Mouse (Mus musculus) CH12.LX (cell line): ENCODE measurements around the gene Plpp1. TPM values are rescaled to one million over a fixed set of nuclear protein-coding genes. Genes with fewer than 3 reads are reported as not detected.

Source experiments
- DNase-seq: peaks from one replicate; pipeline ENCODE4 v3.0.0-alpha.2; 2013; ENCODE audit errors: extremely low read depth
- H3K27ac ChIP-seq: 2 replicates; pipeline ENCODE4 v1.5.1; 2012; ENCODE audit warnings: low read depth, mild to moderate bottlenecking, control low read depth, moderate library complexity; ENCODE audit not compliant: insufficient read depth
- H3K27me3 ChIP-seq: replicated peaks from 2 replicates; pipeline ENCODE3; 2012; ENCODE audit warnings: inconsistent platforms
- H3K36me3 ChIP-seq, 2 experiments: replicated peaks in 1 of 2; 2 replicates each; pipeline versions ENCODE3 to v1.6.1; 2012; ENCODE audit warnings: inconsistent platforms in 1 of 2, low read length in 1 of 2, mild to moderate bottlenecking in 1 of 2, mixed read lengths in 1 of 2, moderate library complexity in 1 of 2; ENCODE audit not compliant: control insufficient read depth in 1 of 2, insufficient read depth in 1 of 2
- H3K4me1 ChIP-seq, 2 experiments: 2 replicates each; pipeline ENCODE4 v1.6.1; 2012; ENCODE audit warnings: inconsistent platforms in 1 of 2, moderate library complexity in 1 of 2; ENCODE audit not compliant: insufficient read depth in 2 of 2, control insufficient read depth in 1 of 2
- H3K4me2 ChIP-seq: 2 replicates; pipeline ENCODE4 v1.6.1; 2012; ENCODE audit warnings: low read depth, mild to moderate bottlenecking, control low read depth; ENCODE audit not compliant: poor library complexity, insufficient read depth, severe bottlenecking
- H3K4me3 ChIP-seq, 3 experiments: fragments of 150-350 bp in 1 of 3; sonication (generic) in 1 of 3; replicated peaks in 1 of 3; 2 replicates each; pipeline versions ENCODE3 to v1.5.1; 2011 to 2012; ENCODE audit warnings: low read depth in 2 of 3, low read length in 2 of 3, mild to moderate bottlenecking in 2 of 3, moderate library complexity in 2 of 3, control low read depth in 1 of 3, improper control_type of control experiment in 1 of 3, inconsistent platforms in 1 of 3, mixed read lengths in 1 of 3; ENCODE audit not compliant: poor library complexity in 1 of 3
- H3K79me2 ChIP-seq: replicated peaks from 2 replicates; pipeline ENCODE4 v1.6.1; 2012; ENCODE audit warnings: mild to moderate bottlenecking, moderate library complexity; ENCODE audit not compliant: control insufficient read depth, poor library complexity, insufficient read depth, severe bottlenecking; ENCODE audit errors: extremely low read depth
- H3K9ac ChIP-seq: 2 replicates; pipeline ENCODE4 v1.6.1; 2012; ENCODE audit warnings: low read depth, mild to moderate bottlenecking, control low read depth, moderate library complexity; ENCODE audit not compliant: insufficient read depth
- H3K9me3 ChIP-seq: replicated peaks from 2 replicates; pipeline ENCODE3; 2012; ENCODE audit warnings: low read length, inconsistent platforms, mixed read lengths
- BHLHE40 ChIP-seq: IDR thresholded peaks from 2 replicates; pipeline ENCODE4 v1.6.1; 2011; ENCODE audit warnings: mild to moderate bottlenecking, low read depth, low read length, improper control_type of control experiment
- CHD1 ChIP-seq: IDR thresholded peaks from 2 replicates; pipeline ENCODE4 v1.6.1; 2012; ENCODE audit warnings: low read depth, low read length, improper control_type of control experiment, inconsistent platforms
- CHD2 ChIP-seq: IDR thresholded peaks from 2 replicates; pipeline ENCODE4 v1.6.1; 2011; ENCODE audit warnings: low read length, improper control_type of control experiment
- CTCF ChIP-seq, 2 experiments: IDR thresholded peaks in 1 of 2; conservative IDR thresholded peaks in 1 of 2; 2 replicates each; pipeline ENCODE4 v1.5.1; 2011 to 2012; ENCODE audit warnings: low read depth in 2 of 2, low read length in 2 of 2, improper control_type of control experiment in 1 of 2, inconsistent platforms in 1 of 2, mild to moderate bottlenecking in 1 of 2, moderate library complexity in 1 of 2
- E2F4 ChIP-seq: IDR thresholded peaks from 2 replicates; pipeline ENCODE4 v1.6.1; 2011; ENCODE audit warnings: low read depth, low read length, improper control_type of control experiment; ENCODE audit not compliant: insufficient replicate concordance
- ELF1 ChIP-seq: IDR thresholded peaks from 2 replicates; pipeline ENCODE4 v1.6.1; 2014; ENCODE audit warnings: low read depth, mild to moderate bottlenecking, inconsistent platforms, low read length, improper control_type of control experiment
- EP300 ChIP-seq: IDR thresholded peaks from 2 replicates; pipeline ENCODE4 v1.6.1; 2011; ENCODE audit warnings: low read length, improper control_type of control experiment
- ETS1 ChIP-seq: conservative IDR thresholded peaks from 2 replicates; pipeline ENCODE4 v1.6.1; 2012; ENCODE audit warnings: low read depth, mild to moderate bottlenecking, inconsistent platforms, low read length, improper control_type of control experiment, moderate library complexity
- GABPA ChIP-seq: IDR thresholded peaks from 2 replicates; pipeline ENCODE4 v1.6.1; 2012; ENCODE audit warnings: low read depth, low read length, improper control_type of control experiment, inconsistent platforms; ENCODE audit not compliant: insufficient replicate concordance
- HCFC1 ChIP-seq: IDR thresholded peaks from 2 replicates; pipeline ENCODE4 v1.6.1; 2012; ENCODE audit warnings: low read depth, mild to moderate bottlenecking, inconsistent platforms, low read length, improper control_type of control experiment
- IRF4 ChIP-seq: IDR thresholded peaks from 2 replicates; pipeline ENCODE4 v1.6.1; 2014; ENCODE audit warnings: low read depth, mild to moderate bottlenecking, inconsistent platforms, low read length, improper control_type of control experiment
- JUN ChIP-seq: IDR thresholded peaks from 2 replicates; pipeline ENCODE4 v1.6.1; 2011; ENCODE audit warnings: low read depth, mild to moderate bottlenecking, low read length, improper control_type of control experiment, moderate library complexity; ENCODE audit not compliant: insufficient read depth
- JUND ChIP-seq: conservative IDR thresholded peaks from 2 replicates; pipeline ENCODE4 v1.6.1; 2011; ENCODE audit warnings: low read depth, low read length, improper control_type of control experiment
- KAT2A ChIP-seq: IDR thresholded peaks from 2 replicates; pipeline ENCODE4 v1.6.1; 2012; ENCODE audit warnings: low read length, improper control_type of control experiment, inconsistent platforms; ENCODE audit not compliant: insufficient replicate concordance
- MAFK ChIP-seq: IDR thresholded peaks from 2 replicates; pipeline ENCODE4 v1.6.1; 2011; ENCODE audit warnings: low read length, improper control_type of control experiment; ENCODE audit not compliant: insufficient replicate concordance
- MAX ChIP-seq: IDR thresholded peaks from 2 replicates; pipeline ENCODE4 v1.6.1; 2011; ENCODE audit warnings: low read length, improper control_type of control experiment
- MAZ ChIP-seq: IDR thresholded peaks from 2 replicates; pipeline ENCODE4 v1.6.1; 2012; ENCODE audit warnings: low read depth, mild to moderate bottlenecking, inconsistent platforms, low read length, improper control_type of control experiment, moderate library complexity
- MEF2A ChIP-seq: IDR thresholded peaks from 2 replicates; pipeline ENCODE4 v1.6.1; 2014; ENCODE audit warnings: low read depth, mild to moderate bottlenecking, inconsistent platforms, low read length, improper control_type of control experiment, borderline replicate concordance
- MXI1 ChIP-seq: IDR thresholded peaks from 2 replicates; pipeline ENCODE4 v1.6.1; 2011; ENCODE audit warnings: mild to moderate bottlenecking, low read depth, low read length, improper control_type of control experiment
- MYC ChIP-seq: IDR thresholded peaks from 2 replicates; pipeline ENCODE4 v1.6.1; 2011; ENCODE audit warnings: low read depth, mild to moderate bottlenecking, improper control_type of control experiment, low read length
- NELFE ChIP-seq: IDR thresholded peaks from 2 replicates; pipeline ENCODE4 v1.6.1; 2011; ENCODE audit warnings: low read depth, low read length, improper control_type of control experiment
- NRF1 ChIP-seq: IDR thresholded peaks from 2 replicates; pipeline ENCODE4 v1.6.1; 2014; ENCODE audit warnings: low read depth, mild to moderate bottlenecking, inconsistent platforms, low read length, improper control_type of control experiment, moderate library complexity
- PAX5 ChIP-seq: IDR thresholded peaks from 2 replicates; pipeline ENCODE4 v1.6.1; 2012; ENCODE audit warnings: low read length, inconsistent platforms, mixed read lengths
- POLR2A ChIP-seq: IDR thresholded peaks from 2 replicates; pipeline ENCODE4 v1.6.1; 2011; ENCODE audit warnings: low read depth, mild to moderate bottlenecking, improper control_type of control experiment, low read length
- POLR2AphosphoS2 ChIP-seq: IDR thresholded peaks from 2 replicates; pipeline ENCODE4 v1.6.1; 2011; ENCODE audit warnings: low read depth, low read length, improper control_type of control experiment
- RAD21 ChIP-seq: IDR thresholded peaks from 2 replicates; pipeline ENCODE4 v1.6.1; 2011; ENCODE audit warnings: low read depth, mild to moderate bottlenecking, low read length, improper control_type of control experiment, moderate library complexity
- RCOR1 ChIP-seq: conservative IDR thresholded peaks from 2 replicates; pipeline ENCODE4 v1.6.1; 2012; ENCODE audit warnings: low read depth, mild to moderate bottlenecking, inconsistent platforms, low read length, improper control_type of control experiment
- SIN3A ChIP-seq: IDR thresholded peaks from 2 replicates; pipeline ENCODE4 v1.6.1; 2012; ENCODE audit warnings: low read length, improper control_type of control experiment, inconsistent platforms
- SMC3 ChIP-seq: IDR thresholded peaks from 2 replicates; pipeline ENCODE4 v1.6.1; 2011; ENCODE audit warnings: low read depth, low read length, improper control_type of control experiment
- TBP ChIP-seq: conservative IDR thresholded peaks from 2 replicates; pipeline ENCODE4 v1.6.1; 2011; ENCODE audit warnings: low read depth, low read length, improper control_type of control experiment
- TCF12 ChIP-seq: IDR thresholded peaks from 2 replicates; pipeline ENCODE4 v1.6.1; 2014; ENCODE audit warnings: low read depth, mild to moderate bottlenecking, inconsistent platforms, low read length, improper control_type of control experiment
- UBTF ChIP-seq: IDR thresholded peaks from 2 replicates; pipeline ENCODE4 v1.6.1; 2012; ENCODE audit warnings: low read depth, mild to moderate bottlenecking, inconsistent platforms, low read length, improper control_type of control experiment, moderate library complexity
- USF1 ChIP-seq: IDR thresholded peaks from 2 replicates; pipeline ENCODE4 v1.6.1; 2014; ENCODE audit warnings: low read depth, mild to moderate bottlenecking, inconsistent platforms, low read length, improper control_type of control experiment
- USF2 ChIP-seq: conservative IDR thresholded peaks from 2 replicates; pipeline ENCODE4 v1.6.1; 2011; ENCODE audit warnings: low read depth, low read length, improper control_type of control experiment
- ZC3H11A ChIP-seq: IDR thresholded peaks from 2 replicates; pipeline ENCODE4 v1.6.1; 2012; ENCODE audit warnings: low read depth, mild to moderate bottlenecking, inconsistent platforms, low read length, improper control_type of control experiment
- ZKSCAN1 ChIP-seq: IDR thresholded peaks from 2 replicates; pipeline ENCODE4 v1.6.1; 2012; ENCODE audit warnings: low read depth, inconsistent platforms, low read length, improper control_type of control experiment, borderline replicate concordance
- ZMIZ1 ChIP-seq: IDR thresholded peaks from 2 replicates; pipeline ENCODE4 v1.6.1; 2012; ENCODE audit warnings: low read depth, mild to moderate bottlenecking, inconsistent platforms, low read length, improper control_type of control experiment
- ZNF384 ChIP-seq: IDR thresholded peaks from 2 replicates; pipeline ENCODE4 v1.6.1; 2012; ENCODE audit warnings: low read depth, low read length, improper control_type of control experiment, inconsistent platforms
- dilution Hi-C: fragments of 300-500 bp; cut with MboI; formaldehyde crosslinking; loops from 2 replicates; pipeline ENCODE4 v1.14.3; 2020; ENCODE audit warnings: low sequenced_read_pairs; ENCODE audit not compliant: extremely low pct_unique_long_range_greater_than_20kb, extremely low pct_ligation_motif_present
- in situ Hi-C: fragments of 300-500 bp; cut with MboI; formaldehyde crosslinking; loops from 3 replicates; pipeline ENCODE4 v1.14.3; 2019; ENCODE audit warnings: low sequenced_read_pairs, low pct_ligation_motif_present, low pct_unique_long_range_greater_than_20kb, mixed read lengths
- polyA plus RNA-seq: library from polyadenylated mRNA; unstranded; fragments of >175 nt; gene quantifications from 2 replicates; pipeline ENCODE4 v1.2.1, GENCODE M21; 2012; ENCODE audit warnings: low read depth; ENCODE audit not compliant: insufficient read length
- total RNA-seq, 2 experiments: library from RNA; depleted of rRNA; stranded (reverse); fragments of 300-350 nt in 1 of 2; fragments of >200 nt in 1 of 2; gene quantifications; 2 replicates each; pipeline ENCODE4 v1.2.3; 2012 to 2014

Plpp1 gene
- 50.1 and 50.2 TPM in 2 replicates for total RNA-seq (2012; rRNA removed)
- 85.3 and 90.9 TPM in 2 replicates for total RNA-seq (2014; rRNA removed)
- polyA plus RNA-seq: 67.6 and 68.6 TPM in 2 replicates

GRCm38 (mm10) chr13:112800597-112801380 lies at the start of gene Plpp1:
Plpp1 (plus strand) TSS chr13:112800792.
- Histone ChIP-seq H3K4me2 (peak within 1 kb of the TSS; percentile 92), H3K36me3 (peaks cover 4 to 14% of the 10 kb centered on the region in 2 experiments), H3K27me3 (no peaks in the 10 kb centered on the region), H3K9ac (peak within 1 kb of the TSS; percentile 82), H3K27ac (peak within 1 kb of the TSS; percentile 97), H3K4me1 (peaks cover 6 to 25% of the 10 kb centered on the region in 2 experiments; a peak in 3 of 4 replicates), H3K9me3 (peaks cover 2% of the 10 kb centered on the region), H3K79me2 (peaks cover 24% of the 10 kb centered on the region), H3K4me3 (peak within 1 kb of the TSS; percentile 84 to 91 (median 88))
- peak; percentile 94 for DNase-seq
- dilution Hi-C loops (no loop called here), in situ Hi-C loops (no loop called here)
- TF ChIP-seq BHLHE40 (no peak), USF2 (no peak), KAT2A (no peak), SMC3 (no peak), ZKSCAN1 (no peak), CTCF (conservative IDR thresholded peaks at IDR 0.05 in 1 of 2, IDR thresholded peaks at IDR 0.05 in 1 of 2; ENCODE audit: low read depth in 2 of 2, low read length in 2 of 2) (no peak), RCOR1 (no peak), CHD2 (no peak), E2F4 (no peak), CHD1 (no peak), ZMIZ1 (peak; percentile 92), ZC3H11A (no peak), IRF4 (peak; percentile 7; the same call in 1 of the 2 replicates), ETS1 (no peak), MXI1 (peak; percentile 72), NRF1 (peak; percentile 74), EP300 (no peak), ELF1 (no peak; the same call in 1 of the 2 replicates), POLR2AphosphoS2 (0 out of 2 replicates have a peak, but pooled peaks have one; percentile 65), MEF2A (no peak), GABPA (no peak), RAD21 (no peak), ZNF384 (no peak), JUND (no peak), MYC (no peak), SIN3A (peak; percentile 76), UBTF (peak; percentile 76), TCF12 (peak; percentile 61), USF1 (no peak), JUN (no peak), PAX5 (no peak), MAZ (no peak), TBP (peak; percentile 63; the same call in 1 of the 2 replicates), MAFK (no peak), NELFE (peak; percentile 89), HCFC1 (no peak), POLR2A (peak; percentile 86), MAX (no peak)
